Mouse (Mus musculus): ENCODE measurements around the gene Ptprq. TPM values are rescaled to one million over a fixed set of nuclear protein-coding genes. Genes with fewer than 3 reads are reported as not detected.

The Ptprq gene
- polyA plus RNA-seq, 1 experiment from 2014 or later, result not detected

DNA sequence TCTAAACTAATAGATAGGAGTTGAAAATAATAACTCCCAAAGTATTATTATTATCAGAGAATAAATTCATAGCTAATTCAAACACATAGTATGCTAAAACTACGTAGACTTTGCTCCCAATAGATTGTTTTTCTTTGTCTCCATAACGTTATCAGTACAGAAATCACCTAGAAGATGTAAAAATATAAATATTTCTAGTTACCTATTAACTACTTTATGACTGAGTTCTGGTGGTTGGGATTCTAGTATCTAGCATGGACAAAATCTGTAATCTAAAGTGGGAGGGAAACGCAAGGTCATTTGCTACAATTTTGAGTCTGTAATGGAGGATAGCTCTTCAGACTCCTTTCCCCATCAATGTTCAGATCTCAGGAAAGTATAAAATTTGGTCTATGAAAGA lies 18.9 kb downstream of the Ptprq start:
- no peak overlapping the region for H3K27ac ChIP-seq
- H3K9me3 ChIP-seq (replicated peaks), result no peaks in the 10 kb centered on the region
- no peaks in the 10 kb centered on the region for H3K36me3 ChIP-seq (ENCODE audit: poor library complexity, severe bottlenecking)
- no peak overlapping the region for H3K4me2 ChIP-seq
- H3K9ac ChIP-seq, result no peak overlapping the region
- no peaks in the 10 kb centered on the region for H3K27me3 ChIP-seq
- 92% methylated on average over 3 of the region's 3 CpGs for WGBS
- ATAC-seq, result no peak
- no peak overlapping the region for H3K4me3 ChIP-seq
- H3K4me1 ChIP-seq, result no peaks in the 10 kb centered on the region

- no peaks in the 10 kb centered on the region for H3K36me3 ChIP-seq (ENCODE audit: poor library complexity, severe bottlenecking)
- ATAC-seq, result no peak
Measured at GRCm38 (mm10) chr10:107698716-107699115, 21.1 kb downstream of the Ptprq start.

DNA sequence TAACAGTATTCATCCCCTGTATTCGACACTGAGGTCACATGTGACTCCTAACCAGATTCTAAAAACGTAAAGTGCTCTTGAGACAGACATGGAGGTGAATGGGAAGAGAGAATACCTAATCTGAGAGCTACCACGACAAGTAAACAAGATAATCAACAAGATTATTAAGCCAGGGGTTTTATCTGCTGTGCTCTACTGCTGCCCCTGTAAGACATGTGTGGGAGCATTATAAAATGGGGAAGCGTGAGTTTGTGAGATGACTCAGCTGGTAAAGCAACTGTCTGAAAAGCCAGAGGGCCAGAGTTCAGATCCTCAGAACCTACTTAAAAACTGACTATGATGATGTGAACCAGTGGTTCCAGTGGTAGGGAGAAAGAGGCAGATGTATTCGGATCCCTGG lies 22.7 kb downstream of the Ptprq start:
- no peak overlapping the region for H3K27ac ChIP-seq
- H3K4me1 ChIP-seq, result no peaks in the 10 kb centered on the region
- H3K9ac ChIP-seq, result no peak overlapping the region
- H3K27me3 ChIP-seq, result no peaks in the 10 kb centered on the region
- no peak for ATAC-seq
- H3K9me3 ChIP-seq (replicated peaks), result no peaks in the 10 kb centered on the region
- no peaks in the 10 kb centered on the region for H3K36me3 ChIP-seq (ENCODE audit: poor library complexity, severe bottlenecking)
- 85% methylated on average over 5 of the region's 5 CpGs for WGBS
- H3K4me2 ChIP-seq, result no peak overlapping the region
- H3K4me3 ChIP-seq, result no peak overlapping the region

More at GRCm38 (mm10) chr10:107698716-107699115, 21.1 kb downstream of the Ptprq start:
- H3K9me3 ChIP-seq (replicated peaks), result no peaks in the 10 kb centered on the region
- H3K4me1 ChIP-seq, result no peaks in the 10 kb centered on the region
- no peak overlapping the region for H3K27ac ChIP-seq
- H3K4me3 ChIP-seq, result no peak overlapping the region
- H3K27me3 ChIP-seq, result no peaks in the 10 kb centered on the region
- no peak overlapping the region for H3K4me2 ChIP-seq
- no peak overlapping the region for H3K9ac ChIP-seq
- WGBS, result 86% methylated on average over 2 of the region's 2 CpGs

GRCm38 (mm10) chr10:107687382-107687781 lies 32.5 kb downstream of the Ptprq start:
- Histone ChIP-seq H3K36me3 (ENCODE audit: poor library complexity, severe bottlenecking) (no peaks in the 10 kb centered on the region), H3K9me3 (replicated peaks) (no peaks in the 10 kb centered on the region), H3K27ac (no peak overlapping the region), H3K4me1 (no peaks in the 10 kb centered on the region), H3K9ac (no peak overlapping the region), H3K4me3 (no peak overlapping the region), H3K27me3 (no peaks in the 10 kb centered on the region), H3K4me2 (no peak overlapping the region)
- WGBS, result 81% methylated on average over 6 of the region's 6 CpGs
- ATAC-seq, result no peak

GRCm38 (mm10) chr10:107675994-107676393 lies 43.9 kb downstream of the Ptprq start:
- 72% methylated on average over 1 of the region's 1 CpGs for WGBS
- H3K27me3 ChIP-seq, result no peaks in the 10 kb centered on the region
- H3K27ac ChIP-seq, result no peak overlapping the region
- H3K9ac ChIP-seq, result no peak overlapping the region
- H3K36me3 ChIP-seq (ENCODE audit: poor library complexity, severe bottlenecking), result no peaks in the 10 kb centered on the region
- no peak overlapping the region for H3K4me2 ChIP-seq
- H3K4me3 ChIP-seq, result no peak overlapping the region
- no peaks in the 10 kb centered on the region for H3K4me1 ChIP-seq
- ATAC-seq, result no peak
- no peaks in the 10 kb centered on the region for H3K9me3 ChIP-seq (replicated peaks)

GRCm38 (mm10) chr10:107668374-107669094 lies 51.3 kb downstream of the Ptprq start:
- H3K4me3 ChIP-seq, result no peak overlapping the region
- no peak overlapping the region for H3K4me2 ChIP-seq
- WGBS, result 82% methylated on average over 4 of the region's 4 CpGs
- H3K27ac ChIP-seq, result no peak overlapping the region
- H3K9me3 ChIP-seq (replicated peaks), result no peaks in the 10 kb centered on the region
- H3K27me3 ChIP-seq, result no peaks in the 10 kb centered on the region
- no peaks in the 10 kb centered on the region for H3K4me1 ChIP-seq
- ATAC-seq, result no peak
- H3K36me3 ChIP-seq (ENCODE audit: poor library complexity, severe bottlenecking), result no peaks in the 10 kb centered on the region
- no peak overlapping the region for H3K9ac ChIP-seq

DNA sequence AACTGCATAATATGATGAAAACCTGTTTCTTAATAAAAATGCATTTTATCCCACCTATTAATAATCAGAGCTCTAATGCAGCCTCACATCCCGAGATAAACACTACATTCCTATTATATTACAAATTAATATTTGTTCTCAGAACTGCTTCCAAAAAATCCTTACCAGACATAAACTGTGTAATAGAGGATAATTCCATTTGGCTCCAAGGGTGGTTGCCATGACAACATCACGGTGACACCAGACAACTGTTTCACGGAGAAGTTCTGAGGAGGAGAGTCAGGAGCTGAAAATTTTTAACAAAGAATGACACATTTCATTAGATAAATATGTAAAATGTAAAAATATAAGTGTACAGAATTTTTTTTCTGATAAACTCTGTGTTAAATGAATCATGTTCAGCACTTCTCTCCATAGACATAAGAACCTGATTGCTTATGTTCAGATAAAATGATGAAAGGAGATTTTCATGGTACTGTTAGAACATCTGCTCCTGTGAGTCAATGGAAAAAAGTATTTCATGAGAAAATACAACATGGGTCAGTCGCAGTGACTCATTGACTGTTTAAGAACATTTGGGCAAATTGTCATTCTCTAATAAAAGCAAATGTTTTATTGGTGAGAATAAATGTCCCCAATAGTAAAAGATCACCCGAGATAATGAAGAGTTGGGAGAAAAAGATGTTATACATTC lies 57.3 kb downstream of the Ptprq start:
- peak; percentile 92 for ATAC-seq
- Histone ChIP-seq H3K4me2 (no peak overlapping the region), H3K27ac (no peak overlapping the region), H3K36me3 (ENCODE audit: poor library complexity, severe bottlenecking) (no peaks in the 10 kb centered on the region), H3K4me1 (no peaks in the 10 kb centered on the region), H3K27me3 (no peaks in the 10 kb centered on the region), H3K4me3 (no peak overlapping the region), H3K9me3 (replicated peaks) (no peaks in the 10 kb centered on the region), H3K9ac (no peak overlapping the region)
- WGBS, result 51% methylated on average over 5 of the region's 5 CpGs

GRCm38 (mm10) chr10:107661970-107662369 lies 57.9 kb downstream of the Ptprq start:
- ATAC-seq, result peak; percentile 61; the same call in 1 of the 2 replicates
- Histone ChIP-seq H3K4me1 (no peaks in the 10 kb centered on the region), H3K36me3 (ENCODE audit: poor library complexity, severe bottlenecking) (no peaks in the 10 kb centered on the region), H3K27ac (no peak overlapping the region), H3K27me3 (no peaks in the 10 kb centered on the region), H3K9ac (no peak overlapping the region), H3K4me2 (no peak overlapping the region), H3K9me3 (replicated peaks) (no peaks in the 10 kb centered on the region), H3K4me3 (no peak overlapping the region)
- 93% methylated on average over 3 of the region's 3 CpGs for WGBS

DNA sequence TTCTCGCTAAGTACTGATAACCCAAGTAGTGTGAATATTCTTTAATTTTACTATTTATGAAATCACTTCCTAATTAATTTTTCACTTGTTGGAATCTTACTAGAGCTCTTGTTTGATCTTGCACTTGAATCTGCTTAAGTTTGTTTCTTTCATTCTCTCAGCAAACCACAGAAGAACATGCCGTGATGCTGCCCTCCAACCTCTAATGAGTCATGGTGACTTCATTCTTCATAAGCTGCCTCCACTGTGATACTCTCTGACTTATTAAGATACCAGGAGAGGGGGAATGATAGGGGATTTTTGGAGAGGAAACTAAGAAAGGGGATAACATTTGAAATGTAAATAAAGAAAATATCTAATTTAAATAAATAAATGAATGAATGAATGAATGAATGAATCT lies 60.7 kb downstream of the Ptprq start:
- H3K4me1 ChIP-seq, result no peaks in the 10 kb centered on the region
- H3K4me2 ChIP-seq, result no peak overlapping the region
- no peak overlapping the region for H3K27ac ChIP-seq
- H3K27me3 ChIP-seq, result no peaks in the 10 kb centered on the region
- WGBS, result 89% methylated on average over 2 of the region's 2 CpGs
- no peak for ATAC-seq
- H3K36me3 ChIP-seq (ENCODE audit: poor library complexity, severe bottlenecking), result no peaks in the 10 kb centered on the region
- no peak overlapping the region for H3K9ac ChIP-seq
- no peak overlapping the region for H3K4me3 ChIP-seq
- H3K9me3 ChIP-seq (replicated peaks), result no peaks in the 10 kb centered on the region

DNA sequence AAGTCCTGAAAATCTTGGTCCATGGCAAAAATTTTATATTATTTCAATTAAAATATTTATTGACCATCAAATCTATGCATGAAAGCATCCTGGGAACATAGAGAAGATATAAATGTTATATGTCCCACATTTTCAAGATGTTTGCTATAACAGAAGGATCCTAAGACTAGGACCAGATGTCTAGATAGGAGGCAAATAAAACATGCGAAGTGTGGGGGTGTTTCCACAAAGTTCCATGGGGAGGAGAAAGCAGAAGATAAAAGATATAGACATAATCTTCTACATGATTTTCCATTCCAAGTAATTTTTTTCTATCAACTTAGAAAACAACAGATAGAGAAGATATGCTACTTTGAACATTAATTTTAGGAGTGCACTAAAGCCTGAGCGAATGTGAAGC lies 70.2 kb downstream of the Ptprq start:
- no peaks in the 10 kb centered on the region for H3K9me3 ChIP-seq (replicated peaks)
- H3K4me2 ChIP-seq, result no peak overlapping the region
- H3K9ac ChIP-seq, result no peak overlapping the region
- no peak for ATAC-seq
- no peaks in the 10 kb centered on the region for H3K36me3 ChIP-seq (ENCODE audit: poor library complexity, severe bottlenecking)
- no peaks in the 10 kb centered on the region for H3K4me1 ChIP-seq
- H3K4me3 ChIP-seq, result no peak overlapping the region
- no peaks in the 10 kb centered on the region for H3K27me3 ChIP-seq
- H3K27ac ChIP-seq, result no peak overlapping the region
- 89% methylated on average over 2 of the region's 2 CpGs for WGBS

DNA sequence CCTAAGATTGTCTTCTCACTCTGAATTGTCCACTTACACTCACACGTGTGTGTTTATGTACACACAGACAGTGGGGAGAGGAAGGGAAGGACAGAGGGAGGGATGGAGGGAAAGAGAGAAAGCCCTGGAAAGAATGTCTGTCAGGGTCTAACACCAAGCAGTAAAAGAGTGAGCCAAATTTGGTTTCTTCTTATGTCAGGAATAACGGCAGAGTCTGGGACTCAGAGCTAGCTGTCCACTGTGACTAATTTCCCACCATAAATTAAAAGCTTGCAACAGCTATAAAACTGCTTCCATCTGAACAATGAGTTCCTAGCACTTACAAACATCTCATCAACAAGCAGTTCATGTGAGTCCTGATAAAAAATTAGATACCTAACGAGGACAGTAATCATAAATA lies 91.7 kb downstream of the Ptprq start:
- Histone ChIP-seq H3K36me3 (ENCODE audit: poor library complexity, severe bottlenecking) (no peaks in the 10 kb centered on the region), H3K4me3 (no peak overlapping the region), H3K4me2 (no peak overlapping the region), H3K4me1 (no peaks in the 10 kb centered on the region), H3K9ac (no peak overlapping the region), H3K9me3 (replicated peaks) (no peaks in the 10 kb centered on the region), H3K27ac (no peak overlapping the region), H3K27me3 (no peaks in the 10 kb centered on the region)
- WGBS, result 84% methylated on average over 3 of the region's 3 CpGs
- ATAC-seq, result no peak

GRCm38 (mm10) chr10:107626648-107627047 lies 93.2 kb downstream of the Ptprq start:
- H3K4me3 ChIP-seq, result no peak overlapping the region
- no peak for ATAC-seq
- no peak overlapping the region for H3K9ac ChIP-seq
- H3K27me3 ChIP-seq, result no peaks in the 10 kb centered on the region
- 80% methylated on average over 1 of the region's 1 CpGs for whole genome bisulfite sequencing
- H3K4me1 ChIP-seq, result no peaks in the 10 kb centered on the region
- no peak overlapping the region for H3K27ac ChIP-seq
- no peak overlapping the region for H3K4me2 ChIP-seq
- no peaks in the 10 kb centered on the region for H3K36me3 ChIP-seq (ENCODE audit: poor library complexity, severe bottlenecking)
- no peaks in the 10 kb centered on the region for H3K9me3 ChIP-seq (replicated peaks)

- 90% methylated on average over 4 of the region's 4 CpGs for WGBS
- Histone ChIP-seq H3K36me3 (ENCODE audit: poor library complexity, severe bottlenecking) (no peaks in the 10 kb centered on the region), H3K4me1 (no peaks in the 10 kb centered on the region), H3K27ac (no peak overlapping the region), H3K4me2 (no peak overlapping the region), H3K9me3 (replicated peaks) (no peaks in the 10 kb centered on the region), H3K4me3 (no peak overlapping the region), H3K27me3 (no peaks in the 10 kb centered on the region), H3K9ac (no peak overlapping the region)
- no peak for ATAC-seq
Measured at GRCm38 (mm10) chr10:107624211-107624610, 95.6 kb downstream of the Ptprq start.
